Mouse (Mus musculus): Measurements from ENCODE around the gene Mrln. TPM values are rescaled to one million over a fixed set of nuclear protein-coding genes. Genes with fewer than 3 reads are reported as not detected.

Gene Mrln
- polyA plus RNA-seq, 1 experiment from 2014 or later, result 0.49 TPM

GRCm38 (mm10) chr10:70186136-70186535, 18.3 kb upstream of the Mrln start:
- H3K9me3 ChIP-seq (replicated peaks; ENCODE audit: control insufficient read depth, low read length), result no peaks in the 10 kb centered on the region
- 71% methylated on average over 9 of the region's 9 CpGs for WGBS (ENCODE audit: insufficient replicate concordance)
- ATAC-seq (replicated peaks; ENCODE audit: insufficient number of reproducible peaks, low FRiP score, low TSS enrichment), result no peak

GRCm38 (mm10) chr10:70186586-70186985, 17.9 kb upstream of the Mrln start:
- Histone ChIP-seq H3K4me3 (ENCODE audit: low read depth, low read length) (no peak overlapping the region), H3K9ac (ENCODE audit: low read depth, low read length) (no peak overlapping the region), H3K9me3 (replicated peaks; ENCODE audit: control insufficient read depth, low read length) (no peaks in the 10 kb centered on the region), H3K36me3 (ENCODE audit: control insufficient read depth, insufficient read depth, low read length) (peaks cover 22% of the 10 kb centered on the region), H3K27me3 (ENCODE audit: control insufficient read depth, insufficient read depth, low read length) (no peaks in the 10 kb centered on the region), H3K4me1 (ENCODE audit: control insufficient read depth, insufficient read depth, low read length) (peaks cover 3% of the 10 kb centered on the region; the same call in 1 of the 2 replicates), H3K27ac (ENCODE audit: low read depth, low read length) (no peak overlapping the region), H3K4me2 (no peak overlapping the region)
- 85% methylated on average over 7 of the region's 7 CpGs for WGBS (ENCODE audit: insufficient replicate concordance)
- no peak for ATAC-seq (replicated peaks; ENCODE audit: insufficient number of reproducible peaks, low FRiP score, low TSS enrichment)

More at GRCm38 (mm10) chr10:70186136-70186535, 18.3 kb upstream of the Mrln start:
- Histone ChIP-seq H3K36me3 (ENCODE audit: control insufficient read depth, insufficient read depth, low read length) (peaks cover 24% of the 10 kb centered on the region), H3K27me3 (ENCODE audit: control insufficient read depth, insufficient read depth, low read length) (no peaks in the 10 kb centered on the region), H3K4me3 (ENCODE audit: low read depth, low read length) (no peak overlapping the region), H3K4me2 (no peak overlapping the region), H3K9ac (ENCODE audit: low read depth, low read length) (no peak overlapping the region), H3K4me1 (ENCODE audit: control insufficient read depth, insufficient read depth, low read length) (peaks cover 3% of the 10 kb centered on the region; the same call in 1 of the 2 replicates), H3K27ac (ENCODE audit: low read depth, low read length) (no peak overlapping the region)

- H3K4me3 ChIP-seq (ENCODE audit: low read depth, low read length), result no peak overlapping the region
- WGBS (ENCODE audit: insufficient replicate concordance), result 81% methylated on average over 13 of the region's 13 CpGs
- peaks cover 25% of the 10 kb centered on the region for H3K36me3 ChIP-seq (ENCODE audit: control insufficient read depth, insufficient read depth, low read length)
- no peak overlapping the region for H3K27ac ChIP-seq (ENCODE audit: low read depth, low read length)
- H3K27me3 ChIP-seq (ENCODE audit: control insufficient read depth, insufficient read depth, low read length), result no peaks in the 10 kb centered on the region
- H3K9ac ChIP-seq (ENCODE audit: low read depth, low read length), result no peak overlapping the region
- H3K4me2 ChIP-seq, result no peak overlapping the region
- H3K4me1 ChIP-seq (ENCODE audit: control insufficient read depth, insufficient read depth, low read length), result no peaks in the 10 kb centered on the region
- no peak for ATAC-seq (replicated peaks; ENCODE audit: insufficient number of reproducible peaks, low FRiP score, low TSS enrichment)
- H3K9me3 ChIP-seq (replicated peaks; ENCODE audit: control insufficient read depth, low read length), result no peaks in the 10 kb centered on the region
Measured at GRCm38 (mm10) chr10:70189864-70190263, 14.6 kb upstream of the Mrln start.

- no peaks in the 10 kb centered on the region for H3K27me3 ChIP-seq (ENCODE audit: control insufficient read depth, insufficient read depth, low read length)
- no peak overlapping the region for H3K4me3 ChIP-seq (ENCODE audit: low read depth, low read length)
- 71% methylated on average over 9 of the region's 9 CpGs for WGBS (ENCODE audit: insufficient replicate concordance)
- H3K9ac ChIP-seq (ENCODE audit: low read depth, low read length), result no peak overlapping the region
- ATAC-seq (replicated peaks; ENCODE audit: insufficient number of reproducible peaks, low FRiP score, low TSS enrichment), result no peak
- no peaks in the 10 kb centered on the region for H3K9me3 ChIP-seq (replicated peaks; ENCODE audit: control insufficient read depth, low read length)
- H3K4me1 ChIP-seq (ENCODE audit: control insufficient read depth, insufficient read depth, low read length), result no peaks in the 10 kb centered on the region
- no peak overlapping the region for H3K27ac ChIP-seq (ENCODE audit: low read depth, low read length)
- peaks cover 11% of the 10 kb centered on the region; the same call in 1 of the 2 replicates for H3K36me3 ChIP-seq (ENCODE audit: control insufficient read depth, insufficient read depth, low read length)
- H3K4me2 ChIP-seq, result no peak overlapping the region
Measured at GRCm38 (mm10) chr10:70194283-70194682, 10.2 kb upstream of the Mrln start.

- H3K4me2 ChIP-seq, result no peak overlapping the region
- no peaks in the 10 kb centered on the region for H3K27me3 ChIP-seq (ENCODE audit: control insufficient read depth, insufficient read depth, low read length)
- H3K4me1 ChIP-seq (ENCODE audit: control insufficient read depth, insufficient read depth, low read length), result no peaks in the 10 kb centered on the region
- no peak overlapping the region for H3K9ac ChIP-seq (ENCODE audit: low read depth, low read length)
- H3K9me3 ChIP-seq (replicated peaks; ENCODE audit: control insufficient read depth, low read length), result no peaks in the 10 kb centered on the region
- WGBS (ENCODE audit: insufficient replicate concordance), result 79% methylated on average over 7 of the region's 7 CpGs
- no peak overlapping the region for H3K4me3 ChIP-seq (ENCODE audit: low read depth, low read length)
- ATAC-seq (replicated peaks; ENCODE audit: insufficient number of reproducible peaks, low FRiP score, low TSS enrichment), result no peak
- peak overlapping the region; percentile 15; the same call in 1 of the 2 replicates for H3K27ac ChIP-seq (ENCODE audit: low read depth, low read length)
- 0 out of 2 replicates have a peak, but pooled peaks cover 3% of the 10 kb centered on the region for H3K36me3 ChIP-seq (ENCODE audit: control insufficient read depth, insufficient read depth, low read length)
Measured at GRCm38 (mm10) chr10:70195279-70195678, 9.2 kb upstream of the Mrln start.

GRCm38 (mm10) chr10:70195786-70196185, 8.7 kb upstream of the Mrln start:
- no peaks in the 10 kb centered on the region for H3K9me3 ChIP-seq (replicated peaks; ENCODE audit: control insufficient read depth, low read length)
- ATAC-seq (replicated peaks; ENCODE audit: insufficient number of reproducible peaks, low FRiP score, low TSS enrichment), result no peak; the same call in 1 of the 2 replicates
- H3K36me3 ChIP-seq (ENCODE audit: control insufficient read depth, insufficient read depth, low read length), result 0 out of 2 replicates have a peak, but pooled peaks cover 3% of the 10 kb centered on the region
- no peak overlapping the region for H3K4me3 ChIP-seq (ENCODE audit: low read depth, low read length)
- peak overlapping the region; percentile 15; the same call in 1 of the 2 replicates for H3K27ac ChIP-seq (ENCODE audit: low read depth, low read length)
- no peaks in the 10 kb centered on the region for H3K4me1 ChIP-seq (ENCODE audit: control insufficient read depth, insufficient read depth, low read length)
- 54% methylated on average over 7 of the region's 7 CpGs for WGBS (ENCODE audit: insufficient replicate concordance)
- H3K9ac ChIP-seq (ENCODE audit: low read depth, low read length), result no peak overlapping the region
- no peaks in the 10 kb centered on the region for H3K27me3 ChIP-seq (ENCODE audit: control insufficient read depth, insufficient read depth, low read length)
- no peak overlapping the region for H3K4me2 ChIP-seq

- H3K4me2 ChIP-seq, result no peak overlapping the region
- 91% methylated on average over 6 of the region's 6 CpGs for WGBS (ENCODE audit: insufficient replicate concordance)
- H3K27me3 ChIP-seq (ENCODE audit: control insufficient read depth, insufficient read depth, low read length), result no peaks in the 10 kb centered on the region
- no peak overlapping the region for H3K4me3 ChIP-seq (ENCODE audit: low read depth, low read length)
- H3K9me3 ChIP-seq (replicated peaks; ENCODE audit: control insufficient read depth, low read length), result no peaks in the 10 kb centered on the region
- 0 out of 2 replicates have a peak, but pooled peaks cover 3% of the 10 kb centered on the region for H3K36me3 ChIP-seq (ENCODE audit: control insufficient read depth, insufficient read depth, low read length)
- H3K27ac ChIP-seq (ENCODE audit: low read depth, low read length), result no peak overlapping the region
- no peak for ATAC-seq (replicated peaks; ENCODE audit: insufficient number of reproducible peaks, low FRiP score, low TSS enrichment)
- no peak overlapping the region for H3K9ac ChIP-seq (ENCODE audit: low read depth, low read length)
- no peaks in the 10 kb centered on the region for H3K4me1 ChIP-seq (ENCODE audit: control insufficient read depth, insufficient read depth, low read length)
Measured at GRCm38 (mm10) chr10:70196666-70197065, 7.8 kb upstream of the Mrln start.

- 85% methylated on average over 2 of the region's 2 CpGs for WGBS (ENCODE audit: insufficient replicate concordance)
- ATAC-seq (replicated peaks; ENCODE audit: insufficient number of reproducible peaks, low FRiP score, low TSS enrichment), result no peak
- Histone ChIP-seq H3K9me3 (replicated peaks; ENCODE audit: control insufficient read depth, low read length) (no peaks in the 10 kb centered on the region), H3K36me3 (ENCODE audit: control insufficient read depth, insufficient read depth, low read length) (0 out of 2 replicates have a peak, but pooled peaks cover 2% of the 10 kb centered on the region), H3K9ac (ENCODE audit: low read depth, low read length) (no peak overlapping the region), H3K27ac (ENCODE audit: low read depth, low read length) (no peak overlapping the region), H3K4me1 (ENCODE audit: control insufficient read depth, insufficient read depth, low read length) (no peaks in the 10 kb centered on the region), H3K4me2 (no peak overlapping the region), H3K4me3 (ENCODE audit: low read depth, low read length) (no peak overlapping the region), H3K27me3 (ENCODE audit: control insufficient read depth, insufficient read depth, low read length) (no peaks in the 10 kb centered on the region)
Measured at GRCm38 (mm10) chr10:70197601-70198000, 6.9 kb upstream of the Mrln start.

- Histone ChIP-seq H3K4me1 (ENCODE audit: control insufficient read depth, insufficient read depth, low read length) (no peaks in the 10 kb centered on the region), H3K4me2 (no peak overlapping the region), H3K36me3 (ENCODE audit: control insufficient read depth, insufficient read depth, low read length) (no peaks in the 10 kb centered on the region), H3K27me3 (ENCODE audit: control insufficient read depth, insufficient read depth, low read length) (no peaks in the 10 kb centered on the region), H3K9me3 (replicated peaks; ENCODE audit: control insufficient read depth, low read length) (no peaks in the 10 kb centered on the region), H3K4me3 (ENCODE audit: low read depth, low read length) (no peak overlapping the region), H3K27ac (ENCODE audit: low read depth, low read length) (no peak overlapping the region), H3K9ac (ENCODE audit: low read depth, low read length) (no peak overlapping the region)
- WGBS (ENCODE audit: insufficient replicate concordance), result 70% methylated on average over 6 of the region's 6 CpGs
- ATAC-seq (replicated peaks; ENCODE audit: insufficient number of reproducible peaks, low FRiP score, low TSS enrichment), result no peak
Measured at GRCm38 (mm10) chr10:70198012-70198411, 6.5 kb upstream of the Mrln start.

Data from heart, embryonic 11.5 days (tissue).